Mouse (Mus musculus): ENCODE data around the gene Camkv.

The Camkv gene

DNA sequence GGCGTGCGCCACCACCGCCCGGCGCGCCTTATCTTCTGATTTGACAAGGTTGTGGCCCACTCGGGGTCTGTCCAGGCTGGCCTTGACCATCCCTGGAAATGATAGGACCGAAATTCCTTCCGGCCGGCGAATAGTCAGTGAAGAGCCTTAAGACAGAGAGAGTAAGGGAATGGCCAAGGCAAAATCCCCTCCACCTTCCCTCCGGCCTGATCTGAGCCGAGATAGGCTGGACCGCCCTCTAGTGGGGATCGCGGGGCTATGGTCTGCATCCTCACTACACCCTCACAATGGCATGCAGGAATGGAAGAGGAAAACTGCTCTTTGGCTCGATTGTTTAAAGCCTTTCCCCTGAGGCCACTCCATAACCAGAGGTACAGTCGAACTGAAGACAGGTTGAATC, 50.9 kb downstream of the Camkv start:
- DNase-seq (ENCODE audit: extremely low read depth, low read depth): no peak

DNA sequence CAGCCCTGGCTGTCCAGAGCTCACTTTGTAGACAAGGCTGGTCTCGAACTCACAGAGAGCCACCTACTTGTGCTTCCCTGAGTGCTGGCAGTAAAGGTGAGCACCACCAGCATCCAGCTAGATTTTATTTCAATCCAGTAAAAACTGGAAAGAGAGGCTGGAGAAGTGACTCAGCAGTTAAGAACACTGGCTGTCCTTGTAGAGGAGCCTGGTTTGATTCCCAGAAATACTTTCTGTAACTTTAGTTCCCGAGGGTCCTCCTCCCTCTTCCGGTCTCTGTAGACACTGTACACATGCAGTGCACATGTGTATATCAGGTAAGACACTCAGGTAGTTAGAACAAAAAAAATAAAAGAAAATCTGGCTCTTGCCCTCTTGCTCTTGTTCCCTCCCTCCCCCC, 52.5 kb downstream of the Camkv start:
- DNase-seq (ENCODE audit: extremely low read depth, low read depth): no peak

DNA sequence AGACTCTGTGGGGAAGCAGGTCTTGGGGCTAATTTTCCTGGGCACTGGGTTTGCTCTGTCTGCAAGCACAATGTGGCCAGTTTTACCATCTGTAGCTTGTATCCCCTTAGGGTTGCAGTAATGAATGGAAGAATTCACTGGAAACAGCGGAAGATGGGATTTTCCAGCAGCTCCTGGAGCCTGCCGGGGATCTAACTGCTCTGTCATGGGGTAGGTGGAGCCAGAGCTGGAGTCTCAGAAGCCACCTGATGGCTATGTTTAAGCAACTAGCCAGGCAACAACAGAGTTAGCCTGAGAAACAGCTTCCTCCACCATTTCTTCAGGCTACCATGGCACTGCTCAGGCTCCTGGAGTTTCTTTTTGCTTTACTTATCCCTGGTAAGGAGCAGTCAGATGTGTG, 56.7 kb downstream of the Camkv start, which contains the start of gene Cdhr4:
Gene Cdhr4 (plus strand): TSS at position 301 of the 400 bp plus-strand sequence.
- DNase-seq (ENCODE audit: extremely low read depth, low read depth): no peak

DNA sequence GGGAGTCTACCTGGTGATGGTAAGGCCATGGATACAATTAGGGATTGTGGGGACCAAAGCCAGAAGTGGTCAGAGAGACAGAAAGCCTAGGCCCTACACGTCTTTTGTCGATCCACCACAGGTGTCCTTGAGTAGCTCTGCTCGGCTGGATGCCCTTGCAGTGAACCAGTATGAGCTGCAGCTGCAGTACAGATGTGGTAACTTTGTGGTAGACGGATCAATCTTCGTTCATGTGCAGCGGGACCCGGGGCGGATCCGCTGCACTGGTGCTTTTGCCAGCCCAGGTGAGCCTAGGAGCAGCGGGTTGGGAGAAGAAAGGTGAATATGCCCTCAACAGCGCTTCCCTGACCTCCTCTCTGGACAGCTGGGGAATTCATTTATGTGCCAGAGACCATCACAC, 57.5 kb downstream of the Camkv start:
- DNase-seq (ENCODE audit: extremely low read depth, low read depth): no peak

DNA sequence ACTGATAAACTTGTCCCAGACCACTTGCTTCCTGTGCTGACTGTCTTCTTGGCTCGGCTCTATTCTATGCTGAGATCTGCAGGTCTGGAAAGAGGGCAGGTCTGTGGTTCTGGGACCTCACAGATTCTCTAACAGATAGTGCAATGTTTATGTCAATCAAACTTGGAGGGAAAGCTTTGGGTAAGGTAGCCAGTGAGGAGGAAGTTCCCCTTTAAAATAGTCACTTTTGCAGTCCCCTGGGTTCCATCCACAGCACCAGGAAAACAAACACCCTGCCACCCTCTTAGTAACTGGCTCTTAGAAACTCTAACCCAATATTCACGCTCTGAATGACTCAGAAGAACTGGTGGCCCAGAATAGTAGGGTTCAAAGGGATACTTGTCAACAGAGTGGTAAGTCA, 59.0 kb downstream of the Camkv start:
- no peak for DNase-seq (ENCODE audit: extremely low read depth, low read depth)

DNA sequence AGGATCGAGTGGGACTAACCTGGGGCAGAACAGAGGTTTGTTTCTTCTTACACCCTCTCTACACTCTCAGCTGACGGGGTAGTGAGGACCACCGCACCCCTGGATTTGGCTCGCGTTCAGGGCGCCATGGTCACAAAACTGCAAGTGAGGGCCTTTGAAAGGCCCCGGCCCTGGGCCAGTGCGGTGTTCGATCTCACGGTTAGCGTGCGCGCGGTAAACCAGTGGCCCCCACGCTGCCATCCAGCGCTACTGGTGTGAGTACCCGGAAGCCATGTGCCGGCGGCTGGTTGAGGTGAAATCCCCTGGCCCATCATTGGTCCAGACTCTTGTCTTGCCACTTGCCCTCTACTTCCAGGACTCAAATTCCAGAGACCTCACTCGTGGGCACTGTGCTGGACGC, 60.0 kb downstream of the Camkv start:
- DNase-seq (ENCODE audit: extremely low read depth, low read depth): no peak

DNA sequence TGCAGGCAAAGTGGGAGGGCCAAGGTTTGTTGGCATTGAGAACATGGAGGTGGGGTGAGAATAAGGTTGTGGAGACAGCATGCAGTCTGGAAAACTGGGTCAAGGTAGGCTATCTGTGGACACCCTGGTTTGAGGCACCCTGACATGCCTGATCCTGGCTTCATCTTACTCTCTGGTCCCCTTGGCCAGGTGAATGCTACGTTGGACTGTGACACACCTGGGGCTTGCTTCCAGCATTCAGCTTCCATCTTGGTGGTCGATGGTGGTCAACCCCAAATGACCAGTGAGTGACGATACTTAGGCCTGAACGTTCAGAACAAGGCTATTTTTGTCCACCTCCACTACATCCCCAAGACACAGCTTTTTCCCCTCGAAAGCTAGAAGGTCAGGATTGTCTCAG, 60.6 kb downstream of the Camkv start, which contains the start of gene Gm20662:
Gene Gm20662 (plus strand): TSS at position 301 of the 400 bp plus-strand sequence.
- DNase-seq (ENCODE audit: extremely low read depth, low read depth): no peak

Data from MEL-GATA-1-ER (cell line).